Mouse (Mus musculus) forebrain, postnatal 0 days (tissue): ENCODE data around the gene Cflar. TPM values are rescaled to one million over a fixed set of nuclear protein-coding genes. Genes with fewer than 3 reads are reported as not detected.

ENCODE experiments used
- ATAC-seq: fragments of 200-750 bp; cut with Nextera tagmentation; 2 replicates; pipeline ENCODE4 v1.8.0; 2017; ENCODE audit warnings: mild to moderate bottlenecking, moderate library complexity
- DNase-seq: peaks from one replicate; pipeline ENCODE4 v3.0.0-alpha.2; 2015
- H3K27ac ChIP-seq: fragments of 300-500 bp; sonication (generic); 2 replicates; pipeline ENCODE4 v1.5.1; 2014; ENCODE audit warnings: low read depth, mild to moderate bottlenecking, antibody characterized with exemption, low read length, moderate library complexity, mixed read lengths
- H3K27me3 ChIP-seq: fragments of 300-500 bp; sonication (generic); 2 replicates; pipeline ENCODE4 v1.6.1; 2014; ENCODE audit warnings: mild to moderate bottlenecking, low read length, mixed read lengths; ENCODE audit not compliant: insufficient read depth
- H3K36me3 ChIP-seq: fragments of 300-500 bp; sonication (generic); 2 replicates; pipeline ENCODE4 v1.6.1; 2014; ENCODE audit warnings: mild to moderate bottlenecking, moderate library complexity; ENCODE audit not compliant: insufficient read depth
- H3K4me1 ChIP-seq: fragments of 300-500 bp; sonication (generic); 2 replicates; pipeline ENCODE4 v1.6.1; 2014; ENCODE audit warnings: antibody characterized with exemption; ENCODE audit not compliant: insufficient read depth
- H3K4me2 ChIP-seq: fragments of 300-500 bp; sonication (generic); 2 replicates; pipeline ENCODE4 v1.6.1; 2014; ENCODE audit warnings: low read depth, mild to moderate bottlenecking, moderate library complexity
- H3K4me3 ChIP-seq: fragments of 300-500 bp; sonication (generic); 2 replicates; pipeline ENCODE4 v1.5.1; 2014; ENCODE audit warnings: low read depth, low read length, mixed read lengths
- H3K9ac ChIP-seq: fragments of 300-500 bp; sonication (generic); 2 replicates; pipeline ENCODE4 v1.6.1; 2014; ENCODE audit warnings: mild to moderate bottlenecking
- H3K9me3 ChIP-seq: fragments of 300-500 bp; sonication (generic); 2 replicates; pipeline ENCODE4 v1.6.1; 2016; ENCODE audit warnings: low read length
- CTCF ChIP-seq: sonication (generic); IDR thresholded peaks from 2 replicates; pipeline ENCODE4 v1.5.1; 2016; ENCODE audit warnings: antibody characterized with exemption, control low read depth, low read depth
- WGBS: fragments of 180-500 bp; shearing (Covaris S2); extraction: QIAGEN DNeasy Blood & Tissue Kit; methylation state at CpG from one replicate; pipeline ENCODE4 v1.1.7; 2014; 5-methylcytosine and 5-hydroxymethylcytosine counted together
- polyA plus RNA-seq: library from polyadenylated mRNA; unstranded; fragments of >200 nt; fragmentation: Nextera tagmentation; extraction: Ambion mirVana; gene quantifications from 2 replicates; pipeline ENCODE4 v1.2.1, GENCODE M21; 2015
- total RNA-seq: library from RNA; depleted of rRNA; stranded (reverse); fragments of >200 nt; gene quantifications from 2 replicates; pipeline ENCODE4 v1.2.3, GENCODE M21; 2014

Gene Cflar
- total and polyA plus RNA-seq, 2 experiments from 2014 or later, result 20.2 to 35.4 TPM

DNA sequence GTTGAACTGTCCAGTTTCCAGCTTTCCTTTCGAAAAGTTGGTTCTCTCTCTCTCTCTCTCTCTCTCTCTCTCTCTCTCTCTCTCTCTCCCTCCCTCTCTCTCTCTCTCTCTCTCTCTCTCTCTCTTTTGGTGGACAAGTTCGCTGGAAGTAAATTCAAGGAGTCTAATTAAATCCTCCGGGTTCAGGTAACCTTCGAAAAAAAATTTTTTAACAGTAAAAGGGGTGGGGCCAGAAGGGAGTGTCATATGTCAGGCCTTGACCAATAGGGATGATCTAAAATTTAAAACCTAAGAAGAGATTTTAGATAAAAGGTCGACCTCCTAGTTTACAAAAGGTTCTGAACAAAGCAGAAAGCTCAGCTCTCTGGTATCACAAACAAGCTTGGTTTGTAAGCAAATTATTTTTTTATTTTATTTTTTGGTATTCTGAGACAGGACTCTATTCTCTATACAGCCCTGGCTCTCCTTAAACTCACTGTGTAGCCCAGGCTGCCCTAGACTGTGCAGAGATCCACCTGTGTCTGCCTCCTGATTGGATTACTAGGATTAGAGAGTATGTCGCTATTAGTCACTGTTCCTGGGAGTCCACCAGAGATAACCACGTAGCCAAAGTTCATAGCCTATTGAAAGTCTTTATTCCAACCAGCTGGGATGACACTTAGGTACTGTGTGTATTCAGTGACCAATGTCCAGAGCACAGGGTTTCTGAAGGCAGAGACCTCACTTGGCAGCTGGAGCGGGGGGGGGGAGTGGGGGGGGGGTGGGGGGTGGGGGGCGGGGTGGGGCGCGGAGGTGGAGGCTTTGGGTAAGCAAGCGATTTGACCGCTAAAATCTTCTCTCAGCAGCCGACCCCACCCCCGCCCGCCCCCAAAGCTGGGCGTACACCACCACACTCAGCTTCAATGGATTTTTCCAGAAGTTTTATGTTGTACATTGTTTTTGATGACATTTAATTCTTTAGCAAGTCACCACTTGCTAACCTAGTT is 1.1 kb downstream of the Cflar start:
- H3K4me3 ChIP-seq, result peak overlapping the region; percentile 59
- peak overlapping the region; percentile 82; the same call in 1 of the 2 replicates for H3K27ac ChIP-seq
- peak overlapping the region; percentile 60 for H3K9ac ChIP-seq
- H3K27me3 ChIP-seq, result no peaks in the 10 kb centered on the region
- 3% methylated on average over 17 of the region's 17 CpGs for WGBS
- TF ChIP-seq CTCF, result no peak
- peaks cover 5% of the 10 kb centered on the region; the same call in 1 of the 2 replicates for H3K4me1 ChIP-seq
- peak overlapping the region; percentile 84 for H3K4me2 ChIP-seq
- peak; percentile 57 for ATAC-seq
- H3K36me3 ChIP-seq, result no peaks in the 10 kb centered on the region
- H3K9me3 ChIP-seq, result no peaks in the 10 kb centered on the region
- peak; percentile 33 for DNase-seq

DNA sequence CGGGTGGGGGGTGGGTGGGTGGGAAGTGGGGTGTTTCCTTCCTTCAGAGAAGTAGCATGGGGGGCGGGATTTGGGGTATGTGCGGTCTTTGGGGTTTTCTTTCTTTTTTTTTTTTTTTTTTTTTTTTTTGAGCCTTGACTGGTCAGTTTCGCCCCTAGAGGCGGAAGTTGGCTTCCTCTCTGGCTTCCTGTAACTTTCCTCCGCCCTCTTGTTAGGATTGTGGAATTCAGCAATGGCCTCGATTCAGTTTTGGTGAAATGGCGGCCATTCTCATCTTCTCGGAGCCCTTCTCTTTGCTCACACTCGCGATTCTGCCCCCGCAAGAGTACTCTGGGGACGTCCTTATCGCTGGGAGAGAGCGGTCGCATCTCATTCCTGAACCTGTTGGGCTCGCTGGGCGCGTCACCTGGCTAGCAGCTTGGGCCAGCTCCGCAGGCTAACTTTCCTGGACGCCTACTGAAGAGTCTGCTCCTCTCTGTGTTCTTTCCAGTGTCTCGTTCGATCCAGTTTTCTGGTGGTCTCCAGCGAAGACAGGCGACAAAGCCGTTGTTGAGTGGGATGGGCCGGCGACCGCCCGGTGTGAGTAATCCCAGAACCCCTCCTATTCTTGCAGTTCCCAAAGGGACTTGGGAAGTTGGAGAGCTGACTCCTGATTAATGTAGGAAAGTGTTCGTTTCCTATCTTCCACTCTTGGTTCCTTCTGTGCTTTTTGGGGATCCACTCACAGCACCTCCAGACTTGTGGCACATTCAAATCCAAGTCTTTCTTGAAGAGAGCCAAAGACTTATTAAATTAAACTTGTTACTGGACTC is 2.0 kb downstream of the Cflar start:
- peak; percentile 23; the same call in 1 of the 2 replicates for TF ChIP-seq CTCF
- 5% methylated on average over 31 of the region's 31 CpGs for WGBS
- DNase-seq, result peak; percentile 54
- ATAC-seq, result peak; percentile 18; the same call in 1 of the 2 replicates
- no peaks in the 10 kb centered on the region for H3K9me3 ChIP-seq
- peak overlapping the region; percentile 60 for H3K9ac ChIP-seq
- H3K27ac ChIP-seq, result peak overlapping the region; percentile 82
- peaks cover 5% of the 10 kb centered on the region; the same call in 1 of the 2 replicates for H3K4me1 ChIP-seq
- peak overlapping the region; percentile 84 for H3K4me2 ChIP-seq
- H3K4me3 ChIP-seq, result peak overlapping the region; percentile 59
- no peaks in the 10 kb centered on the region for H3K36me3 ChIP-seq
- H3K27me3 ChIP-seq, result no peaks in the 10 kb centered on the region

DNA sequence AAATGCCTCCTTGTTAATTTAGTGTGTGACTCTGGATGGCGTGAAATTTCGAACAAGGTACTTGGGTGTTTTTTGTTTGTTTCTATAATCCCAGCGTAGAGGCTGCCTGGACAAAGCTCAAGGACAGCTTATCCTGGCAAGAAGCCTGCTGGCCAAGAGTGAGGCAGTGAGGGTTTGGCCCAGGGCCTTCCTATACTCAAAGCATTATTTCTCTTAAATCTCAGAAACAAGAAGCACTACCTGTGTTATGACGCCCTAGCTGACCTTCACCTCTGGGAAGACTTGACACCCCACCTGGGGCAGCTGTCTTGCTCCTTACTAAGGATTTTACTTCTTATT is 2.6 kb downstream of the Cflar start:
- no peak overlapping the region for H3K9ac ChIP-seq
- no peak for TF ChIP-seq CTCF

DNA sequence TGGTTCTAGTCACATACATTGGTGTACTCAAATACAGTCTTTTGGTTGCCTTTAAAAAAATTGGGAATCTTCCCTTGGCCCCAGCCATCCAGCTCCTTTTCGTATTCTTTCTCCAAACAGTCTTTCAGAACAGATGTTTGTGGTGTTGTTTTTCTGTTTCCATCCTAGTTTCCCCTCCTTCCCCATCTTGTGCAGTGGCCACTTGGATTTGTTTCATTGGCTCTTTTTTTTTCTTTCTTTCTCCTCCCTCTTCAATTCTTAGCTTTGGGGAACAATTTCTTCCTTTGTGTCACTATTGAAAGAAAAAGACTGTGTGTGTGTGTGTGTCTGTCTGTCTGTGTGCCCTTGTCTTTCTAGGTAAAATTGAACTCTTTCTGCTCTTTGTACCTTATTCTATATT is 3.1 kb downstream of the Cflar start:
- TF ChIP-seq CTCF, result no peak
- no peaks in the 10 kb centered on the region for H3K36me3 ChIP-seq
- H3K4me2 ChIP-seq, result peak overlapping the region; percentile 84
- ATAC-seq, result no peak
- DNase-seq, result no peak
- H3K9me3 ChIP-seq, result no peaks in the 10 kb centered on the region
- H3K27ac ChIP-seq, result no peak overlapping the region
- 45% methylated on average over 1 of the region's 1 CpGs for WGBS
- H3K9ac ChIP-seq, result no peak overlapping the region
- H3K4me1 ChIP-seq, result peaks cover 5% of the 10 kb centered on the region; the same call in 1 of the 2 replicates
- no peaks in the 10 kb centered on the region for H3K27me3 ChIP-seq
- H3K4me3 ChIP-seq, result peak overlapping the region; percentile 59; the same call in 1 of the 2 replicates

More for the DNA sequence above, 2.6 kb downstream of the Cflar start:
- Histone ChIP-seq H3K27ac (peak overlapping the region; percentile 82), H3K4me3 (peak overlapping the region; percentile 59), H3K4me1 (peaks cover 5% of the 10 kb centered on the region; the same call in 1 of the 2 replicates), H3K27me3 (no peaks in the 10 kb centered on the region), H3K9me3 (no peaks in the 10 kb centered on the region), H3K36me3 (no peaks in the 10 kb centered on the region), H3K4me2 (peak overlapping the region; percentile 84)
- ATAC-seq (no peak), DNase-seq (peak; percentile 25)
- WGBS, result 32% methylated on average over 4 of the region's 4 CpGs

DNA sequence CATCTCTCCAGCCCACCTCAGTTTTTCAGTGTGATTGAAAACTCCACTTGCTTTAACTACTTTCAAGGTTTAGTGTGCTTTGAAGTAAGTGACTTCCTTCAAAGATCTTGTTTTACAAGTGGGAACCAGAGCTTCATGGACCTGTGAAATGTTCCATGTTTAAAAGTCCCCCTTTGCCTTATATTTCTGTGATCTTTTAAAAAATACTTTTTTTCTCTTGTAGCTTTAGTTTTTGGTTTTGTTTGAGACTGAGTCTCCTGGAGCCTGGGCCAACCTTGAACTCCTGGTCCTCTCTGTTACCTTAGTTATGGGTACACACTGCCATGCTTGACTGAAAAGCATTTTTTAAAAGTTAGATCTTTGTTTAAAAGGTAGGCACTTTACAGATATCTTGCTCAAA is 4.2 kb downstream of the Cflar start:
- peaks cover 5% of the 10 kb centered on the region; the same call in 1 of the 2 replicates for H3K4me1 ChIP-seq
- TF ChIP-seq CTCF, result no peak
- ATAC-seq (no peak), DNase-seq (no peak)
- no peaks in the 10 kb centered on the region for H3K36me3 ChIP-seq
- no peak overlapping the region for H3K27ac ChIP-seq
- H3K4me2 ChIP-seq, result no peak overlapping the region
- no peak overlapping the region for H3K9ac ChIP-seq
- no peak overlapping the region for H3K4me3 ChIP-seq
- no peaks in the 10 kb centered on the region for H3K27me3 ChIP-seq
- H3K9me3 ChIP-seq, result no peaks in the 10 kb centered on the region

DNA sequence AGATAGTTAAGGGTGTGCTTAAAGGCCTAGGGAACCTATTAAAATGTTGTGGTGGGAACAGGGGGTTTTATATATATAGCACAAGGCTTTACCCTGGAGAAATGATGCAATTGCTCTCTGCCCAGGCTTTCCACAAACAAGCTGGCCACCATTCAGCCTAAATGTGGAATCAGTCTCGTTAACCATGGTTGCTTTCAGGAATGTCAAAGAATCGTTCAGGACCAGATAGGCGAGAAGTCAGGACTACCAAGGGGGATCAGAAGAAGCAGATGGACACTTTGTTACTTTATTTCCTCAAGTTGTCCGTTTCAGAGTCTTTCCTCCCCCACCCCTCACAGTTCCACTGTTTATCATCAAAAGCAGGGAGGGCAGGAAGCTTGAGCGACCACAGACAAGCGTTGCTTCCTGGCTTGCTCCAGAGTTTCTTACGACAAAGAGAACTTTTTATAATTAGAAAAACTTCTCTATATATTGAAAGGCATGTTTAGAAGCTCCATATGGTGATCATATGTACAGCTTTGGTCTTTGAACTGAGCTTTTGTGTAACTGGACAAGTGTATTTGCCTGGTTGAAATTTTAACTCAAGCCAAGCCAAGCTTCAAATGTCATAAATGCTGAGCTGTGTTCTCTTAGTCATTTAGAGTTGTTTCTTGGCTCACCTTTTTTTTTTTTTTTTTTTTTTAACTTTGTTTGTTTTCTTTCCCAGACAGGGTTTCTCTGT is 5.0 kb downstream of the Cflar start:
- Histone ChIP-seq H3K9ac (no peak overlapping the region), H3K4me2 (no peak overlapping the region)

More for the DNA sequence above, 5.0 kb downstream of the Cflar start:
- Histone ChIP-seq H3K4me3 (no peak overlapping the region), H3K27me3 (no peaks in the 10 kb centered on the region), H3K27ac (no peak overlapping the region), H3K36me3 (no peaks in the 10 kb centered on the region), H3K4me1 (peaks cover 5% of the 10 kb centered on the region; the same call in 1 of the 2 replicates), H3K9me3 (no peaks in the 10 kb centered on the region)
- 49% methylated on average over 7 of the region's 7 CpGs for WGBS
- no peak for DNase-seq
- TF ChIP-seq CTCF, result no peak
- no peak for ATAC-seq
